Mouse (Mus musculus) naive thymus-derived CD4-positive, alpha-beta T cell, adult 2 months (primary cell): ENCODE measurements at regions not wholly inside any gene's neighbourhood (a gene's known extent, or its start where the extent isn't known, plus 50 kb on each side); places are given as distances from the start of the nearest gene placed in this dataset.
"Not testable (repeated sequence)": the region's sequence is repeated elsewhere in the genome, so short reads cannot be mapped to it uniquely, and the experiment has no call there.

Source experiments
- DNase-seq: peaks from one replicate; pipeline ENCODE4 v3.0.0-alpha.2; 2011; ENCODE audit warnings: low read depth

DNA sequence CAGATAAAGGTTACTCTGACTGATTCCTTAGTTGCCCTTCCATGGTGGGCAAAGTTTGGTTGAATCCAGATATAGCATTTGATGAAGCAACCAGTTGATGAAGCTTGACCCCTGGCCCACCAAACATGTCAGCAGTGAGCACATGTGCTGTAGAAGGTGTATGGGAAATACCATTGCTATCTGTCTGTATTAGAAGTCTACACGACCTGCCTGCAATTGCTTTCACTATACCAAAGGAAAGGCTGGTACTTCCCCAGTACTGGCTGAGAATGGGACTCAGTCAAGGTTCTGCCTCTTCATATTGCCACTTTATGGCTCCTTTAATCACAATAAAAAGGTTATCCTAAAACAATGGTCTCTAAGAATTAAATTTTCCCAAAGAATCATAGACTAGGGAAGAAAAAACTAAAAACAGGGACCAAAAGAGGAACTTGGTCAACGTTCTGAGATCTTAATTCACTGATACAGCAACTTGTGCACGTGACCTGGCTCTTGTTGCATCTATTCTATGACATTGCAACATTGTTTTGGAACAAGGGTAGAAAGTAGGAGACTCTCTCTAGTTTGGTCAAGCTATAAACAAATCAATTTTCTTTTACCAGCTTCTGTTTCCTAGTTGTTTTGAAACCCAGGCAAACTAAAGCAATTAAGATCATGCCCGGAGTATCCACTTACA is 284.0 kb downstream of the Rapgef2 start:
- no peak for DNase-seq

DNA sequence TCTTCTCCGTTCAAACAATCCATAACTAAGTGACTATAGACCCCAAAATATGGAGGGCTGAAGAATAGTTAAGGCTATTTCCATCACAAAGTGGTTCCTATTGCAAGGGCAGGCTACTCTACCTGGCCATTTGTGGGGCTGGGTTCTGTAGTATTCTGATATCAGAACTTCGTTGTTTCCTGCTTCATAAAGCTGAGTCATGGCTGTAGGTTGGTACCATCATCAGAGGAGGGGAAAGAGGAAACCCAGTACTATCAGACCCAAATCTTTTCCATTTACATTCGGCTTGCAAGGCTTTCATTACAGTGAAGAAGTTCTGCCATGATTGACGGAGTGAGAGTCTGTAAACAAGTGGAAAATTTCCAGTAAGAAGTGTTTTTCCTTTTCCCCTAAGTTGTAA is 284.6 kb downstream of the Rapgef2 start:
- DNase-seq, result no peak

GRCm38 (mm10) chr3:79000293-79000692 is 286.0 kb downstream of the Rapgef2 start:
- DNase-seq, result no peak

DNA sequence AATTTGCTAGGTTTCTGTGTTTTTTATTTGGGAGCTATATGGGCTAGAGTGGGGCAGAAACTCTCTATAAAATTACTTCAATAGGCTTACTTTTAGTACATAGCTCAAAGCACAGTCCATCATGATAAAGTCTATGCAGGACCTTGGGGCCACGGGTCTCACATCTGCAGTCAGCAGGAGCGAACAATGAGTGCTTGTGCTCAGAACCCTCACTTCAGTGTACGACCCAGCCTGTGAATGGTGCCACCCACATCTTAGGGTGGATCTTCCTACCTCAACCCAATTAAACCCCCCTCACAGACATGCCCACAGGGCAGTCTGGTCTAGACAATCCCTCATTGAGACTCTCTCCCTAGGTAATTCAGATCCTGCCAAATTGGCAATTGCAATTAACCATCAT is 286.5 kb downstream of the Rapgef2 start:
- DNase-seq, result no peak

DNA sequence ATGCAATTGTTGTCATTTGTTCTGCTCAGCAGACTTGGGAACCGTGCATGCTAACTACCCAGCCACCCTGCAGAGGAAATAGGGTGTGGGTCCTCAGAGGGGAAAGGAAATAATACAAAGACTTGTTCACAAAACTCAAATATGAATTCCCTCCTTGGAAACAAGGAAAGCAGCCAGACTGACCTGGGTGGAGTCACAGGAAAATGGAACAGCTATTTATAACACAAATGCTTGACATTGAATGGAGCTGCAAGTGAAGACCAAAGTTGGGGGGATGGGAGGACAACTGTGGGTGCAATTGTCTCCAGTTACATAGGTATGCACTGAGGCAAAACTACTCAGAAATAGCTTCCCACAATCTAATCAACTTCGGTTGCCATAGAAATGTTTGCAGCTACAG is 298.2 kb downstream of the Rapgef2 start:
- DNase-seq, result no peak

DNA sequence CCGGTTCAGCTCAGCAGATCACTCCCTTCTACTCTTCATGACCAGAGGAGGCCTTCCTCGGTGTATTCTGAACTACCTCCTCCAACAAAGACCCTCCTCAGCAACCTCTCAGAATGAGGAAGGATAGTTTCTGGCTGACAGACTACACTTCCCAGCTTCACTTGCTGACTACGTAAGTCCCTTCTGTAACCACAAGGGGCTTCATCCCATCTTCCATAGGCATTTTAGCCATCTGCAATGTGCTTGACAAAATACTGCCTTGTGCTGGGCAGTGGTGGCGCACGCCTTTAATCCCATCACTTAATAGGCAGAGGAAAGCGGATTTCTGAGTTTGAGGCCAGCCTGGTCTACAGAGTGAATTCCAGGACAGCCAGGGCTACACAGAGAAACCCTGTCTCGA is 299.6 kb downstream of the Rapgef2 start:
- no peak for DNase-seq

DNA sequence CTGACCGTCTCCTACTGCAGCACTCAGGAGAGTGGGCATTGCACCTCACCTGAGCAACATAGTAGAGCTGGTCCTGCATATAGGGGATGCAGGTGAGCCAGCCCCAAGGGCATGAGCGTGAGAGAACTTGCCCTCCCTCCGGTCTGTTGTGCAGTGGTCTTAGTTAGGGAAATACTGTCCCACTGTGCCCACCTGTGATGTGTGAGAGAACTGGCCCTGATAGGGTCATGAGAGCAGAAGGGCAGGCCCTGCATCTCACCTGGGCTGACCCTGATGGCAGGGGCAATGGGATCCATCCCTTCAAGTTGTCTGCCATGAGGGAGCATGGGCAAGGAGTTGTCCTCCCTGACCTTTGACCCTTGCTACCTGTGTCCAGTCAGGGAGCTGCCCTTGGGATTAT is 305.3 kb downstream of the Rapgef2 start:
- DNase-seq, result no peak

DNA sequence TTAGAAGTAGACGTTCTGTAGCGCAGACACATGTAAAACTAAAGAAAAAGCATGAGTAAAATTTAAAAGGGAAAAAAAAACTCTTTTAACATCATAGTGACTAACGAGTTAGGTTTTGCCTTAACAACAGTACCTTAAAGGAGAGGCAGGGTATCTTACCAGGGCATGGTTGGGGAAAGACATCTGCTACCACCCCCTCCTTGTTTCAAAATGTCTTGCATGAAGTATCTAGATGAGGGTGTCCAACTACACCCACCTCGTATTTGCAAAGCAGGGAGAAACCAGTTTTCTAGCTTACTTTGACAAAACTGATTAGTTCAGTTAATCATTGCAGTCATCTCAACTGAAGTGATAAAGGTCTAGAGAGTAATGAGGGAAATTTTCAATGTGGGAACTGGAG is 307.5 kb downstream of the Rapgef2 start:
- no peak for DNase-seq

DNA sequence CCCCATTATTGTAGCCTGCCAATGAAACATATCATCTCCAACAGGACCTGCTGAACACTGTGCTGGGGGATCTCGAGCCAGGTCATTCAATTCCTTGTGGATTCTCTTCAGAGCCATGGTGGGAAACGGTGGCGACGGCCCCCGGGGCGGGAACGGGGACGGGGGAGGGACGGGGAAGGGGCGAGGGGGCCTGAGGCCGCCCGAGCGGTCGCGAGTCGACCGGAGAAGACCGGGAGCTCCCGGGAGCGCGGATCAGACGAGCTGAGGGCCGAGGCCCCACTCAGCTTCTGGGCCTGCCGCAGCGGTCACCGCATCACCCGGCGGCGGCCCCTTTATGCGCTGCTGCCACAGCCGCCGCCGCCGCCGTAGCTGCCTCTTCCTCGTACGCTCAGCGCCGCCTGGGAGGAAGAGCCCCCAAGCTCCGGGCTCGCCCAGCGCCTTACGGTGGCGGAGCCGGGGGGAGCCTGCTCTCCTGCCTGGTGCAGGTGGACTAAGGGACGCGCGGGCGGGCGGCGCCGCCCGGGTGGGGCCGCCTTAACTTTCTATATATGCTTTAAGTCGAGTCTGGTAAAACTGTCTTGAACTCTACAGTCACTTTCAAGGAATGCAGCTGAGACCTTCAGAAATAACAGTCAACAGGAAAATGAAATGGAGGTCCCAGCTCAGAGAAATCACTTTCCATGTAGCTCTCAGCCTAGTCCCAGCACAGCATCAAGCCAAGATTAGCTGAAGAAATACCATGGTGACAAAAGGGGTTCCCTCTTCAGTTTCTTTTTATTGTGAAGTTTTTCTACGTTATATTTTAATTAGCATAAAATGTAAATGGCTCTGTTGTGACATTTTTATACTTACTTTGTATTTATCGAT is 319.4 kb downstream of the Rapgef2 start:
- peak; percentile 35 for DNase-seq

DNA sequence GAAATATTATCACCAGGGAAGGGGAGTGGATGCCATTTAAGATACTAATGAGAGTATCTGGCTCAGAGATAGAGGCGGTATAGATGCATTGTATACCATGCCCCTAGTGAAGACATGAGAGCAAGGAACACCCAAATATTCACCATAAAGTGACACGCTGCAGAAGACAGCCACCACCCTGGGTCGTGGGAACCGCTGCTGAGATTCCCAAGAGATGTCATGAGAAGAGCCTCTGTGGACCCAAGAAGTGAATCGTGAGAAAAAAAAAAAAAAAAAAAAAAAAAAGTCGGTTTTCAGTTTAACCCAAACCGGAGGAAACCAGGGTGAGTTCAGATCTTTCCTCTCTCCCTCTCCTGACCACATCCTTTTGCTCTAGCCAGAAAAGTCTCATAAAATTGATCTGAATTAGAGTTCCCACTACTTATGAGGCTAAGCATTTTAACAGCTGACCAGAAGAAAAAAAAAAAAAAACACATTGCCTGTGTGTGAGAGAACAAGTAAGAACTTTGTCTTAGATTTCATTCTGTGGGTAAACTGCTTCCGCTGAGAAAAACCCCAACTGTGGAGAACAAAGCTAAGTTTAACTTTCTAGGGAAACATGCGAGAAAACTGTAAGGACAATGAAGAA is 322.0 kb downstream of the Rapgef2 start:
- DNase-seq, result peak; percentile 63

- DNase-seq, result peak; percentile 77
Measured at GRCm38 (mm10) chr3:78958781-78959180, 327.5 kb downstream of the Rapgef2 start.

GRCm38 (mm10) chr3:78955364-78955763 is 331.0 kb downstream of the Rapgef2 start:
- DNase-seq, result no peak

DNA sequence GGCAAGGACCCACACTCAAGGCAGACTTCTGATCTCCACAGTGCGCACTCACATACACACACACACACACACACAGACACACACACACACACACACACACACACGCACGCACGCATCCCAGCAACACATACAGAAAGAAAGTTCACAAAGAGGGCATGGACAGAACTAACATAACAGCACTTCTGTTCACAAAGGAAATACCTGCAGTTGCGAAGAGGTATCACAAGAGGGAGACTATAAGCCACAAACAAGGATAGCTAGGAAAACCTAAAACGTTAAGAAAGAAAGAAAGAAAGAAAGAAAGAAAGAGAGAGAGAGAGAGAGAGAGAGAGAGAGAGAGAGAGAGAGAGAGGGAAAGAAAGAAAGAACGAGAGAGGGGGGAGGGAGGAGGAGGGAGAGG is 336.9 kb downstream of the Rapgef2 start:
- DNase-seq, result not testable (repeated sequence)

- DNase-seq, result no peak
Measured at GRCm38 (mm10) chr3:78948700-78949099, 337.6 kb downstream of the Rapgef2 start.

- DNase-seq, result peak; percentile 75
Measured at GRCm38 (mm10) chr3:78948171-78948570, 338.1 kb downstream of the Rapgef2 start.

- DNase-seq, result no peak
Measured at GRCm38 (mm10) chr3:78947183-78947582, 339.1 kb downstream of the Rapgef2 start.

GRCm38 (mm10) chr3:78944185-78944584 is 342.1 kb downstream of the Rapgef2 start:
- no peak for DNase-seq

DNA sequence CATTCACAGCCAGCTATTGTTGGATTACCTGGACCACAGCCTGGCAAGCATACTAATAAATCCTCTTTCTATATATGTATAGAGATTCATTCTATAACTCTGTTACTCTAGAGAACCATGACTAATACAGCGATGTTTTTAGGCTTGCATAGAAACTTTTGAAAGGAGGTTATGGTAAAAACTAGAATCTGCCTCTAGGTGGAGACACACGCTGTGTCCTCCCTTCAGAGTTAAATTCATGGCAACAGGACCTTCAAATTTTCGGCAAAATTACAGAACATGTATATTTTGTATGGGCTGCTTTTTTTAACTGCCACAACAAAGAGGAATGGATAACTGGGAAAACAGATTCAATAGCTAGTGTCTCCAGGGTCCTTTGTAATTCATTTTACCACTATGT is 353.3 kb downstream of the Rapgef2 start:
- no peak for DNase-seq

DNA sequence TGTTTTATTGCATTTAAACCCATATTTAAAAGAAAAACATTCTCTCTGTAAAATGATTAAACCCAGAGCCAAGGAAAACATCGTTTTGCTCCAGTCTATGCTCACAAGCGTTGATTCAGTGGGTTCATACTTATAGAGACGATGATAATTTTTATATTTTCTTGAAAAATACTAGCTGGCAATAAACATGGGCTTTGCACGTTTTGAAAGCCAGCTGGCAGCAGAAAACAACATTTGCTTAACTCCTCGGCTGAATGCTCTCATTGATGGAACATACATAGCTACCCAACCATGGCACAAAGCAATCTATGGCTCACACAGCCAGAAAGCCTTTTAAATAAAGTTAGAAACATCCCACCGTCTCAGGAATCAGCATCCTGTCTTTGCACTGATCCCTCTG is 366.5 kb downstream of the Rapgef2 start:
- DNase-seq, result no peak

GRCm38 (mm10) chr3:78919407-78919806 is 366.9 kb downstream of the Rapgef2 start:
- DNase-seq, result peak; percentile 87

- DNase-seq, result no peak
Measured at GRCm38 (mm10) chr3:78908196-78908844, 378.0 kb downstream of the Rapgef2 start.

- DNase-seq, result no peak
Measured at GRCm38 (mm10) chr3:78907778-78908177, 378.5 kb downstream of the Rapgef2 start.
